Mouse (Mus musculus): ENCODE data around the gene Esp15.
"Not testable (repeated sequence)": the region's sequence is repeated elsewhere in the genome, so short reads cannot be mapped to it uniquely, and the experiment has no call there.

Gene Esp15

DNA sequence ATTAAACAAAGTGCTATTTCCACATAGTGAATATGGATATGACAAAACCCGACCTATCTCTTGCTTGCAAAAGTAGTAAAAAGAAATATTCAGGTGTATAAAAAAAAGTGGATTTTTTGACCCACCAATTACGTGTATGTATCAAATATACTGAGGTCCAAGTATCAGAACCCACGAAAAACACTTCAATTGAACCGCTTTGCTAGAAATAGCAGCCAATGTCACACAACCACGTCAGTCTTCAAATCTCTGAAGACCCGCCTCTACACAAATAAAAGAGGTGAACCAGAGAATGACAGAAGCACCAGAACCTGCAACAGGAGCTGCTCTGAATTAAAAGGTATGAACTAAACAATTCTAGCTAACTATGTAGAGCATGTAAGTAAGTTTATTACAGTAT, at the start of gene Esp15:
Gene Esp15 (plus strand): TSS at position 301 of the 400 bp plus-strand sequence.
- not testable (repeated sequence) for DNase-seq (ENCODE audit: low spot score)

DNA sequence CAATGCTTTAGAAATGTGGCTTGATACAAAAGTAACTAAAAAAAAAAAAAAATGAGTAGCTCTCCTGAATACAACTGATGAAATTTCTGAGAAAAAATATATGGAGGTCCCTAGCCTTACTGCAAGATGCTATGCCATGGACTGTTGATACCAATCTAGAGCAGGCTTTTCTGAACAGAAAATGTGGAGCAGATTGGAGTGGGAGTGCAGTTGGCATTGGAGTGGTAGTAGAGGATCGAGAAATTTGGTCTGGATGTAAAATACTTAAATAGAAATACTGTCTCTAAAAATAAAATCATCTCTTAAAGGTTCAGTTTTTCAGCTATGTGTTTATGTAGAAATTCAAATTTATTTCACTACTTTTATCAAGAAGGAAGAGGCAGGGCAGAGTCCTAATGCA, 49.2 kb upstream of the Esp15 start:
- DNase-seq (ENCODE audit: low spot score) = no peak

All from testis, postnatal 14 days (tissue).